Mouse (Mus musculus) E14TG2a.4 (cell line): ENCODE results near the gene Adnp.

Source experiments
- H3K27me3 ChIP-seq: 2 replicates; pipeline ENCODE4 v1.6.1; 2014; ENCODE audit warnings: low read length, control low read depth; ENCODE audit not compliant: insufficient read depth
- H3K36me3 ChIP-seq: 2 replicates; pipeline ENCODE4 v1.6.1; 2014; ENCODE audit warnings: low read length, control low read depth; ENCODE audit not compliant: insufficient read depth
- H3K4me1 ChIP-seq: replicated peaks from 2 replicates; pipeline ENCODE4 v1.6.1; 2014; ENCODE audit warnings: low read depth, low read length, control low read depth
- H3K4me3 ChIP-seq: replicated peaks from 2 replicates; pipeline ENCODE4 v1.5.1; 2014; ENCODE audit warnings: mild to moderate bottlenecking, low read length
- H3K9me3 ChIP-seq: 2 replicates; pipeline ENCODE4 v1.6.1; 2014; ENCODE audit warnings: low read length, control low read depth
- CTCF ChIP-seq: conservative IDR thresholded peaks from 2 replicates; pipeline ENCODE4 v1.5.1; 2014; ENCODE audit warnings: low read length
- NANOG ChIP-seq: IDR thresholded peaks from 2 replicates; pipeline ENCODE4 v1.6.1; 2014; ENCODE audit warnings: borderline replicate concordance, low read length, mixed read lengths
- POU5F1 ChIP-seq: IDR thresholded peaks from 2 replicates; pipeline ENCODE4 v1.6.1; 2014; ENCODE audit warnings: low read length, borderline replicate concordance

Gene Adnp

DNA sequence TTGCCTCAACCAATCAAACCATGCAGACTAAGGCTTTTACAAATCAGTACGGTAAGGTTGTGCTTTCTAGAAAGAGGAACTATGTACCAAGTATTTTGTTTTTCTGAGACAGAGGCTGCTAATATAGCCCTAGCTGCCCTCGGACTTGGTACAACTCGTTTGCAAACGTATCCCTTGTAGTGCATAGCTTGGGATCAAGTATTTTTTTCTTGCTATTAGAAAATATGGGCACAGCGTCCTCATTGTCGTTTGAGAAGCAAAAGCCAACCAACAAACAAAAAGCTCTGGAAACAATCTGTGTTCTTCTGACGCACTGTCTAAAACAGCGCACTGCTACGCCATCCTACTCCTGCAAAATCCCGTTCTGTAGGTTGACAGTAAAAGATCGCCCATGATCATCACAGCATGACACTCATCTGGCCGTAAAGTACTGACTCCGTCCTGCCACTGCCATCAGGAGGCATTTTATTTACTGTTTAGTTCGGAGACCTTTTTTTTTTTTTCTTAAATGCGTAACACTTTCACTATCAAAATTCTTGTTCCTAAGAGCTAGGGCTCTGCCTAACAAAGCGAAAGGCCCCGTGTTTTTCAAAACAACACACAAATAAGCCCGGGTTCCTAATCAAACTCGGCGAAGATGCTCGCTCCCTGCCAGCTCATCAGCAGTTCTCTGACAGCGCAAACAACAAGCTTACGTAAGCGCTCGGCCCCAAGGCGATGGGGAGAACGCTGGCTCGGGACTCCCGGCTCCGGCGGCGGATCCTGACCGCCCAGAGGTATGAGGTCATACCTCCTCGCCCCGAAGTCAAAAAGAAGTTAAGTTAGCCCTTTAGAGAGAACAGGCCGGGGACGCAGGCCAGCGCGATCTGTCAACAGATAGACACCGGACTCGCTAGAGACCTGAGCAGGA lies 22.5 kb upstream of the Adnp start:
- Histone ChIP-seq H3K4me1 (peaks cover 47% of the 10 kb centered on the region), H3K9me3 (no peaks in the 10 kb centered on the region), H3K36me3 (peaks cover 66% of the 10 kb centered on the region), H3K4me3 (peak overlapping the region; percentile 100), H3K27me3 (0 out of 2 replicates have a peak, but pooled peaks cover 3% of the 10 kb centered on the region)
- TF ChIP-seq CTCF (no peak), POU5F1 (no peak), NANOG (no peak)

DNA sequence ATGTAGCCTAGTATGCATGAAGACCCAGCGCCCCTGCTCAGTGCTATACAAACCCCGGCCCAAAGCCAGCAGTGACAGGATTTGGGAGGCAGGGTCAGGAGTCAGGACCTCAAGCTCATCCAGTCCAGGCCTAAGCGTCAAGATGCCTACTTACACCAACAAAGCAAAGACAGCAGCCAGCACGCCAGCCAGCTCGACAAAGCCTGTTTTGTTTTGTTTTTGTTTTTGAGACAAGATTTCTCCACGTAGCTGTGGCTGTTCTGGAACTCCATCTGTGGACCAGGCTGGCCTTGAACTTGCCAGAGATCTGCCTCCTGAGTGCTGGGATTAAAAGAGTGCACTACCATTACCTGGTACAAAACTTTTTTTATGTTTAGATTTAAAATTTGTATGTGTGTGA lies 16.4 kb upstream of the Adnp start:
- Histone ChIP-seq H3K27me3 (no peaks in the 10 kb centered on the region), H3K4me1 (peaks cover 7% of the 10 kb centered on the region), H3K36me3 (peaks cover 92% of the 10 kb centered on the region), H3K9me3 (no peaks in the 10 kb centered on the region), H3K4me3 (no peak overlapping the region)
- TF ChIP-seq NANOG (no peak), POU5F1 (no peak)

DNA sequence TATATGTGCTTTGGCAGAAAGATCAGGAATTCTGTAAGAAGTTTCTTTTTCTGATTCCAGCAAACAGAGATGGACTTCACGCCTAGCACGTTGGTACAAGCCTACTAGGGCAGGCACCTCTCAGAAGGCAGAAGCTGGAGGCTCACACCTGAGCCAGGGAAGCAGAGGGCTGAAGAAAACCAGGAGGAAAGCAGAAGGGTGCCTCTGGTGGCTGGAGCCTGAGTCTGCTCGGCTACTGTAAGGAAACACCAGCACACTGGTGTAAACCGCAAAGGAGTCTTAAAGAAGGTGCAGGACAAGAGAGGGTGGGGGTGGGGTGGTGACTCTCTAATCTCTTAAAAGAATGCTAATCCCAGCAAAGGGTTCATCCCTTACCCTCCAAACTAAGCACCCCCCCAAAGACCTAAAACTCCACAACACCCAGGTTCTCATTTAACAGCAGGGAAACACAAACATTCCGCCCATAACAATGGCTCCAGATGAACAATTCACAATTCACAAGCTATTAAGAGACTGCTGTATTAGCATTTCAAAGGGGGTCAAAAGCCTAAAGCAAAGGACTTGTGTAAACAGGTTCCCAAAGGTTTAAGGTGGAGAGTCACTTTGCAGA lies 7.0 kb upstream of the Adnp start:
- peaks cover 20% of the 10 kb centered on the region for H3K27me3 ChIP-seq
- H3K4me3 ChIP-seq, result no peak overlapping the region
- TF ChIP-seq POU5F1 (peak; percentile 97), CTCF (peak; percentile 26; the same call in 1 of the 2 replicates), NANOG (peak; percentile 99)
- H3K9me3 ChIP-seq, result no peaks in the 10 kb centered on the region; the same call in 1 of the 2 replicates
- H3K36me3 ChIP-seq, result peaks cover 92% of the 10 kb centered on the region
- peaks cover 25% of the 10 kb centered on the region for H3K4me1 ChIP-seq

DNA sequence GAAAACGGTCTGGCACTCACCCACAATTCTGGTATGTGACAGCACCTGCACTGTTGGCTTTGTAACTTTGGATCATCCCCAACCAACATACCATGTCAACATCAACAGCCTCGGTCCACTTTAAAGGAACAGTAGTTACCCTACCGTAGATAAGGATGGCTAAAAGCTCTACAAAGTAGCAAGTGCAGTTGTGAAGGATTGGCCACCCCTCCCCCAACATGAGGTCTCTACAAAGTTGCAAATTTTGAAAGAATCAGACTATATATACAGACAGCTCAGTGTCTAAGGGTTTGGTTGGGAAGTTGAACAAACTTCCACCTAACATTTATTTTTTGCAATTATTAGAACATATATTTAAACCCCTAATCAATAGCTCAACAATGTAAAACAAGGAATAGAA lies 971 bp upstream of the Adnp start:
- peaks cover 43% of the 10 kb centered on the region for H3K4me1 ChIP-seq
- peaks cover 12% of the 10 kb centered on the region for H3K27me3 ChIP-seq
- TF ChIP-seq NANOG, result no peak
- TF ChIP-seq CTCF, result no peak
- no peak for TF ChIP-seq POU5F1
- peaks cover 76% of the 10 kb centered on the region for H3K36me3 ChIP-seq
- H3K9me3 ChIP-seq, result no peaks in the 10 kb centered on the region; the same call in 1 of the 2 replicates
- peak overlapping the region; percentile 89; the same call in 1 of the 2 replicates for H3K4me3 ChIP-seq

- no peaks in the 10 kb centered on the region for H3K27me3 ChIP-seq
Measured at GRCm38 (mm10) chr2:168205681-168206631, 956 bp downstream of the Adnp start.

GRCm38 (mm10) chr2:168205265-168205664 lies 1.6 kb downstream of the Adnp start:
- Histone ChIP-seq H3K9me3 (no peaks in the 10 kb centered on the region), H3K4me3 (peak overlapping the region; percentile 89), H3K36me3 (peaks cover 72% of the 10 kb centered on the region), H3K4me1 (peaks cover 60% of the 10 kb centered on the region), H3K27me3 (no peaks in the 10 kb centered on the region)
- peak; percentile 12; the same call in 1 of the 2 replicates for TF ChIP-seq POU5F1
- TF ChIP-seq NANOG, result no peak
- peak; percentile 96 for TF ChIP-seq CTCF

More at GRCm38 (mm10) chr2:168205681-168206631, 956 bp downstream of the Adnp start:
- Histone ChIP-seq H3K4me1 (peaks cover 53% of the 10 kb centered on the region), H3K9me3 (no peaks in the 10 kb centered on the region), H3K4me3 (peak overlapping the region; percentile 89), H3K36me3 (peaks cover 72% of the 10 kb centered on the region)
- TF ChIP-seq NANOG (no peak), CTCF (no peak), POU5F1 (no peak)

DNA sequence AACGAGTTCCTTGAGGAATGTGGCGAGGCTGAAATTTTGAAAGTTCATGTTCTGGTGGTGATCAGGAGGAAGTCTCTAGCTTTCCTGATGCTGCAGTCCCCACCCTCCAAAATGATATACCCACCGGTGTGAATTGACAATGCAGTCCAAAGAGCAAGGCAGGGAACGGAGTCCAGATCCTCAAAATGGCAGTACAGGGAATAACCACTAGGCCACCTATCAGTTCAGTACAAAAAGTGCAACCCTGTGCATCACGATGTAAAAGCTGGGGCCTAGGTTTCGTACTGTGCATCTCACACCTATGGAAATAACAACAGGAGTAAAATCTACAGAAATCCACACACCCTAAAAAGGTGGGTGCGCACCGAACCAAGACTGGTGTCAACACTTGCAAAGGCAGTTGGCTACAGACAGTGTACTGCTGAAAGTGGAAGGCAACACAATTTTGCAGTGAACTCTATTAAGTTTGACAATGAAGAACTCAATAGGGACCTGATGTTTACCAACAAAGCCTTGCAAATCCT lies 2.4 kb downstream of the Adnp start:
- H3K4me1 ChIP-seq, result peaks cover 65% of the 10 kb centered on the region
- peak overlapping the region; percentile 89 for H3K4me3 ChIP-seq
- H3K9me3 ChIP-seq, result no peaks in the 10 kb centered on the region
- H3K27me3 ChIP-seq, result no peaks in the 10 kb centered on the region
- TF ChIP-seq NANOG (no peak), CTCF (0 out of 2 replicates have a peak, but pooled peaks have one; percentile 7)
- peaks cover 70% of the 10 kb centered on the region for H3K36me3 ChIP-seq
